Mouse (Mus musculus) frontal cortex, postnatal 36 days (tissue): ENCODE data around the gene Cenps.
"Not testable (repeated sequence)": the region's sequence is repeated elsewhere in the genome, so short reads cannot be mapped to it uniquely, and the experiment has no call there.

ENCODE experiments used
- DNase-seq, 2 experiments: peaks; one replicate each; pipeline ENCODE4 v3.0.0; 2022; ENCODE audit warnings: low spot score in 2 of 2

Gene Cenps

DNA sequence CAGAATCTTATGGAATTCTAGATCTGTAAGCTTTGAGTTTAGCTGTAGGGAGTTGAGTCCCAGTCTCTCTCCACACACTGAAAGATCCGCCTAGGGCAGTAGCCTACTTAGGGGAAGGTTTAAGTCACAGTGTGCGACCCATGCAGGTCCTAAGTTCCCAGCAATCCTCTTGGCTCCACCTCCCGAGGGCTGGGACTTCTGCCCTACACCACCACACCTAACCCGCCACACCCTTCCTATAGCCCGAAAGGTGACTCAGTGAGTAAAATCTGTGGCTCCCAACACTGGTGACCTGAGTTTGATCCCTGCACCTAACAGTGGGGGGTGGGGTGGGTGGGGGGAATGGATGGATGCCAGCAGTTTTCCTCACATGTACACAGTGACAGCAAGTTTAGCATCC lies 14.0 kb downstream of the Cenps start:
- DNase-seq: no peak

DNA sequence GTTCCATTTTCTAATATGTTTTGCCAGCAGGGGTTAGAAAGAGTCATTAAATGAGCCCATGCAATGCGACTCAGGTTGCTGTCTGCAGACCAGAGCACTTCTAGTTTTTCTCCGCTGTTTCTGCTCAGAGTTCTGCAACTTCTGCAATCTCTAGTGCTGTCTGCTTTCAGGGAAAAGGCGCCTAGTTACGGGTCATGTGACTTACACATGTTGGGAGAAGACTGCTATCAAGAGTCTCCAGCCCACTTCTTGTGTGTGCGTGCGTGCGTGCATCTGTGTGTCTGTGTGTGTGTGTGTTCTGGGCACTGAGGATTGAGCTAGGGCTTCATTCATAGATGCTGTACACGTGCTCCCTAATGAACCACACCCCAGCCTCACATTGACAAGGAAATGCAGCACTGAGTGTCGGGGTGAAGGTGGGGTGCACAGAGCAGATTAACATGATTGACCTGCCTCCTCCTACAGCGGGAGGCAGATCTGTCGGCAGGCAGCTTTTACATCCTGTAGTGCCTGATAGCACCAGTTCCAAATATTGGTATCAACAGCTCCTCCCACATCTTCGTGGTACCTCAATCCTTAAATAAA lies 17.4 kb downstream of the Cenps start:
- DNase-seq: not testable (repeated sequence)

DNA sequence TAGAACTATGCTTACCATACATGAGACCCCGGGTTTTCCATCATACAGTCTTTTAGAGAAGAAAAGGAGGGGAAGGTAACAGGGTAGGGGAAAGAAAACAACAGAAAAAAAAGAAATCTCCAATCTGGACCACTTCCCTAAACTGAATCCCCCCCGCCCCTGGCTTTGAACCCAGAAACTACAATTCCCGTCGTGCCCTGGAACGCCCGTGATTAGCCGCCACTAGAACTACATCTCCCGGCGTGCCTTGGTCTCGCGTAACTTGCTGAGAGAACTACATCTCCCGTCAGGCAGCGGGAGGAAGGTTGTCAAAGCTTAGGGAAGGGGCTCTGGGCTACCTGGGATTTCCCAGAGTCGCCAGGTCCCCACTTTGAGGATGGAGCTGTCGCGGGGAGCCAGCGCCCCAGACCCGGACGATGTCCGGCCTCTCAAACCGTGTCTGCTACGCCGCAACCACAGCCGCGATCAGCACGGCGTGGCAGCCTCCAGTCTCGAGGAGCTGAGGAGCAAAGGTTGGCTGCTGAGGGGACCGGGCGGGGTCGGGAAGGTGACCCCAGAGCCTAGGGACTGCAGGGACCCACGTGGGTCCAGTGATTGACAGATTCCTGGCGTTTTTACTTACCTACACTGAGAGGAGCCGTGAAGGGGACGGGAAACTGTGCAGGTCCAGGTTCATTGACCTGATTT lies 33.4 kb downstream of the Cenps start, which contains the start of gene Dffa:
Gene Dffa, plus strand, starts transcription at position 272 of the 687 bp plus-strand sequence.
- DNase-seq: peak; percentile 89 to 95

DNA sequence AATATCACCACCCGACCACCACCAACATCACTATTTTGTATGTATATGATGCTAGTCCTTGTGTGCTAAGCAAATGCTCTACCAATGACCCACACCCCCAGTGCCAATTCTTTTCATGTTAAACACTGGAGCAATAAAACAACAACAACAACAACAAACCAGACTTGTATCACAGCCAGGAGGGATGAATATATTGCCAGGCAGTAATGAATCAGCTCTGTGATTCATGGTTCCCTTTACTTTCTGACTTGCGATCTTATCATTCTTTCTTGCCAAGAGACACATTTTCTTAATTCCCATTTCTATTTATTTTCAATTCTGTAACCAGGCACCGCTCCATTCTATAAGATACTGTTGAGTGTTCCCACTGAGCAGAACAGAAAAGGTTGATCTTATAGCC lies 36.0 kb downstream of the Cenps start:
- DNase-seq: no peak

DNA sequence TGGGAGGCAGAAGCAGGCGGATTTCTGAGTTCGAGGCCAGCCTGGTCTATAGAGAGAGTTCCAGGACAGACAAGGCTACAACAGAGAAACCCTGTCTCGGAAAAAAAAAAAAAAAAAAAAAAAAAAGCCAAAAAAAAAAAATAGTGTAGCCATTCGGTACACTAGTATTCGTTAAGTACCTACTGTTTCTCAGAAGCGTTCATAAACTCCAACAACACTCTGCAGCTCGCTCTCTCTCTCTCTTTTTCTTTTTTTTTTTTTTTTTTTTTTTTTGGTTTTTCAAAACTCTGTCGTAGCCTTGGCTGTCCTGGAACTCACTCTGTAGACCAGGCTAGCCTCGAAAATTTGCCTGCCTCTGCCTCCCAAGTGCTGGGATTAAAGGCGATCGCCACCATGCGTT lies 37.0 kb downstream of the Cenps start:
- DNase-seq: not testable (repeated sequence)

DNA sequence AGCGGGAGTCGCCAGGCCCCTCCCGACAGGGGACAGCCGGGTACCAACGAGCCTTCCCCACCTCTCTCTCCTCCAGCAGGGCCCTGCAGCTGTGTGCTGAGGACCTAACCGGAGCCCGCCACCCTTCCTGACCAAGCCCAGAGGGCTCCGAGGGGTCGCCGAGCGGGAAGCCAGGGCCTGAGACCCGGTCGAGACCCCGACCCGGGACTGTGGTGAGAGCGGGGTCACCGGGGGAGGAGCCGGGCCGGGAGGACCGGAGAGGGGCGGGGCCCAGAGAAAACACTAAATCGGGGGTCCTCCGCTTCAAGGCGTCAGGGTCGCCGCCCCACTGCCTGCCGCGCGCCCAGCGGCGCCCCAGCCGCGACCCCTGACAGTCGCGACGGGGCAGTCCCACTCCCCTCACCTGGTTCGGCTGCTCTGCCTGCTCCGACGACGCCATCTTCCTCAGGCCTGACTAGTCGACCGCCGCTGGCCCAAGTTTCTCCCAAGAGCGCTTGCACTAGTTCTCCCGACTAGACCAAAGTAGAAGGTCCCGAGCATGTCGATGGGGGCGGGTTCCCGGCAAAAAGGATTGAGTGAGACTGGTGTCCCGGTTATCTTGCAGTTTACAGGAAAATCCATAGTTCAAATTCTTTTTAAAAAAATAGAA lies 37.9 kb downstream of the Cenps start, which contains the start of gene Pex14:
Gene Pex14, minus strand, starts transcription at position 508 of the 649 bp plus-strand sequence.
- DNase-seq: peak; percentile 89 to 93

DNA sequence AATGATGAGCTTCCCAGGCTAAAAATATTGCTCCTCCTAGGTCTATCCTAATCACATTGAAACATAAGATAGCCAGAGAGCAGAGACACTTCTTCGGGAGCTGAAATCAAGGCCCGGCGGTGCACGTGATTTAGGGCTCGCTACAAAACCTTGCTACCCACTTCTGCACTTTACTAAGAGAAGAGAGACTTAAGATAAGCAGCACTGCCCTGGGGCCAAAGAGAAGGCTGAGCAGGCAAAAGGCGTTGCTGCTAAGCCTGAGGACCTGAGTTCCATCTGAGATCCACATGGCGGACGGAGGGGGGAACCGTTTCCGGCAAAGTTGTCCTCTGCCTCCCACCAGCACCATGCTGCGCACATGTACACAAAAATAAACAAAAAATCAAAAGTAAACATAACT lies 38.9 kb downstream of the Cenps start:
- no peak for DNase-seq

DNA sequence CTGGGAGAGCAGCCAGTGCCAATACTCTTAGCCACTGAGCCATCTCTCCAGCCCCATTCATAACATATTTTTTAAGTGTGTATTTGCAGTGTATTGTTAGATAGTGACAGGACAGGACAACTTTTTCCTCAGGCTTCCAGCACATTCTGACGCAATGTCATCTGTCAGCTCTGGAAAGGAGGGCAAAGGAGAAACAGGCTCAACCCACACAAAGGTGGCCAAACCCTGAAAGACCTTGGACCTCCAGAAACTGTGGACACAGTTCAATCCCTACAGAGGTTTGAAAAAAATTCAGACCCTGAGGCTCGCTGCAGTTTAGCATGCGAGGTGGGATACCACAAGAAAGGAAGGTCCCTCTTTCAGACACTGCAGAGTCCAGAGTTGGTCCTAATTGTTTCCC lies 39.5 kb downstream of the Cenps start:
- DNase-seq: no peak

DNA sequence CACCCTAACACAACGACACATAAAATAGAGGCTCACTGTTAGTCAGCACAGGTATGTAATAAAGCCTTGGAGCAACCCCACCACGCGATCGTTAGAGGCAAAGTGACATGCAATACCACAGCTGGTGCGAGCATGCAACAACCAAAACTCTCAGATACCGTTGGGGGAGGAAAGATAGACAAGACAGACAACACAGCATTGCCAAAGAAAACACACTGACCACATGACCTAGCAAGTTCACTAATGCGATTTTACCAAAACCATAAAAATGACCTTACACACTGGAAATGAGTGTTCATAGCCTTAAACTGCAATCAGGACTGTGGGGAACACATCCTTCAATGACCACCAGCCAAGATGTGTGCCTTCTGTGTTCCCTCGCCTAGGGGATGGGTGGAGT lies 46.1 kb downstream of the Cenps start:
- no peak for DNase-seq

DNA sequence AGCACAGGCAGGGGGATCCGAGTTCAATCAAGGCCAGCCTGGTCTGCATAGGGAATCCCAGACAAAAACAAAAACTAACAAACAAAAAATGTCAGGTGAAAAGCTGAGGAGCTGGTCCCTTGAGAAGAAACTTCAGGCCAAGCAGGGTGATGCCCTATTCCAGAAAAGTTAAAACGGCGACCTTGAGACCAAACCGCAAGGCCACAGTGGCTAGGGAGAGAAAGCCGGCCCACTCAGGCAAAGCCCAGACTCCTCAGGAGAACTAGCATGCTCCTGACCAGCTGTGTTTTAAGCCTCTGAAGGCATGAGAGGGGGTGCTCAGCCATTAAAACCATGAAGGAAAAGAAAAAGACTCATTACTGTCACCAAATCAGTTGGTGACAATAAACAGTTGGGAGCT lies 52.0 kb downstream of the Cenps start:
- DNase-seq: no peak

DNA sequence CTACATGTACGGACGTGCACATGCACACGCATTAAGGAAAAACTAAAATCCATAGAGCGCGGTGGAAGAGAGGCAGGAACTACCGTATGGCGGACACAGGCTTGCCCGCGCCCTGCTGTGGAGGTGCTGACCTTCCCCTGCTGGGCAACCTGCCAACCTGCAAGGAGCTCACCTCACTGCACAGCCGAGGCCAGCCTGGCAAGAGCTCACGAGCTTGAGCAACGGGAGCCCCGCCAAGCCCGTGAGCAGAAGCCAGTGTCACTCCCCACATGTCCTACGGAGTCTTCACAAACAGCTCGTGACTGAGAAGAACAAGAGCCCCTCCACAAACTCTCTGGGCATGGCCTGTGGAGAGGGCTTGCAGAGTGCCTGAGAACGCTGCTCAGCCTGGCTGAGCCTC lies 55.9 kb downstream of the Cenps start:
- DNase-seq: peak in 1 of 2 experiments; percentile 6

DNA sequence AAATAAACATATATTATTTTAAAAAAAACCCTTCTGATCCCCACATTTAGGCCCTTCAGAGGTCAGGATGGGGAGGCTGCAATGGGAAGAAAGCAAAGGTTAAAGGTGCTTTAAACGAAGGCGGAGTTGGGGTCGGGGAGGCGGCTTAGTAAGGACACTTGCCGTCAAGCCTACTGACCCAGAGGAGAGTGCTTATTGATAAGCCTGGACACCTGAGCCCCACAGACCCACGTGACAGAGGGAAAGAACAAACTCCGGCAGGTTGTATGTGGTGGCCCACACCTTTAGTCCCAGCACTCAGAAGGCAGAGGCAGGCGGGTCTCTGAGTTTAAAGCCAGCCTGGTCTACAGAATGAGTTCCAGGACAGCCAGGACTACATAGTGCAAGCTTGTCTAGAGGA lies 57.3 kb downstream of the Cenps start:
- DNase-seq: no peak

DNA sequence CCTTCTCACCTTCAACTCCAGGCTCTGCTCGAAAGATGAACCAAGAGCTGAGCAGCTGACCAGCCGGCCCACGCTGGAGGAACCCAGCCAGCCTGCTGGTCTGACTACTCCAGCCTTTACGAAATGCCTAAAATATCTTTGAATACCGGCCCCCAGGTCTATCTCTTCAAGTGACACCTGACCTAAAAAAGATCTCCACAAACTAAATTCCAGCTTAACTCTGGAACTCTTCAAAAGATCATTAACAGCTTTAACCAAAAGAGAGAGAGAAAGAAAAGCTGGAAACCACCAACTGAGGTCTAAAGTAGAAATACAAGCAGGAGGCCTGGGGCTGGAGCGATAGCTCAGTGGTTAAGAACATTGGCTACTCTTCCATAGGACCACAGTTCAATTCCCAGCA lies 57.8 kb downstream of the Cenps start:
- no peak for DNase-seq

DNA sequence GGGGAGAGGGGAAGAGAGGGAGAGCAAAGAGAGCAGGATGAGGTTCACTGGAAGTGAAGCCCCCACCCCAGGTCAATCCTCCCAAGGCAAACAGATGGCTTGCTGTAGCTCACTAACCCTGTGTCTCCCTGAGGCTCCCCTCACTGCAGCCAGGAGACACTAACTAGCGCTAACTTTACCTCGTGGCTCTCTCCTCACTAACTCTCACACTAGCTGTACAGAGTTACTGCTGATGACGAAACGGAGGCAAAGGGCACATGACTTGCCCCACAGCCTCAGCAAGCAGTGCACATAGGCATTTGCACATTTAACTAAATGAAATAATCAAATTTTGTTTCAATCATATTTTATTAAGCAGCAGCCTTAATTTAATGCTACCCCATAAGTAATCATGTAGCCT lies 59.2 kb downstream of the Cenps start:
- DNase-seq: no peak
